Mouse (Mus musculus) macrophage (primary cell): ENCODE data around the gene Gm28041. TPM values are rescaled to one million over a fixed set of nuclear protein-coding genes. Genes with fewer than 3 reads are reported as not detected.

Source experiments
- H3K27ac ChIP-seq: fragments of 350-480 bp; formaldehyde crosslinking; 2 replicates; pipeline ENCODE4 v1.9.0; 2021
- H3K36me3 ChIP-seq: fragments of 350-480 bp; formaldehyde crosslinking; 2 replicates; pipeline ENCODE4 v1.9.0; 2021; ENCODE audit errors: inconsistent target
- H3K4me3 ChIP-seq: fragments of 350-480 bp; formaldehyde crosslinking; 2 replicates; pipeline ENCODE4 v1.9.0; 2021; ENCODE audit errors: inconsistent target
- H3K79me2 ChIP-seq: fragments of 350-480 bp; formaldehyde crosslinking; 2 replicates; pipeline ENCODE4 v1.9.0; 2021; ENCODE audit errors: inconsistent target
- WGBS: methylation state at CpG from one replicate; pipeline ENCODE4 v1.1.7; 2026; ENCODE audit warnings: inconsistent platforms; ENCODE audit not compliant: missing documents; 5-methylcytosine and 5-hydroxymethylcytosine counted together
- polyA plus RNA-seq: library from polyadenylated mRNA; stranded (reverse); fragments of 250-400 nt; gene quantifications from 3 replicates; pipeline ENCODE4 v1.2.4, GENCODE M21; 2018; ENCODE audit warnings: inconsistent platforms

Gene Gm28041
- polyA plus RNA-seq, 1 experiment from 2014 or later: not detected

GRCm38 (mm10) chr13:67332019-67332724, 43.4 kb downstream of the Gm28041 start, which contains the start of gene Zfp595:
TSS of gene Zfp595 (minus strand) at chr13:67332570.
- WGBS: 12% methylated on average over 17 of the region's 17 CpGs
- Histone ChIP-seq H3K4me3 (peak within 1 kb of the TSS; percentile 56), H3K27ac (peak within 1 kb of the TSS; percentile 42), H3K36me3 (no peaks in the 10 kb centered on the region), H3K79me2 (peaks cover 11% of the 10 kb centered on the region; the same call in 1 of the 2 replicates)

GRCm38 (mm10) chr13:67306718-67307117, 68.8 kb downstream of the Gm28041 start:
- Histone ChIP-seq H3K27ac (no peak overlapping the region), H3K4me3 (peak overlapping the region; percentile 93), H3K36me3 (no peaks in the 10 kb centered on the region), H3K79me2 (no peaks in the 10 kb centered on the region)
- whole genome bisulfite sequencing: 8% methylated on average over 5 of the region's 5 CpGs

- WGBS: 8% methylated on average over 16 of the region's 16 CpGs
- peak within 1 kb of the TSS; percentile 93 for H3K4me3 ChIP-seq
- peak within 1 kb of the TSS; percentile 58 for H3K27ac ChIP-seq
- H3K79me2 ChIP-seq: no peaks in the 10 kb centered on the region
- no peaks in the 10 kb centered on the region for H3K36me3 ChIP-seq
These were observed 69.5 kb downstream of the Gm28041 start, which contains the start of gene Zfp457 for GRCm38 (mm10) chr13:67305822-67306672. TSS of gene Zfp457 (minus strand) at chr13:67306485.

Other genes starting within 250 kb of the Gm28041 start
- 6.0 to 10.7 TPM (median 8.7 TPM) in 3 replicates for gene Rsl1, start 202.6 kb downstream of the Gm28041 start, polyA plus RNA-seq
- gene Zfp455, start 181.2 kb downstream of the Gm28041 start, polyA plus RNA-seq: 4.4 to 6.6 TPM (median 5.4 TPM) in 3 replicates
- gene Zfp458, start 97.3 kb downstream of the Gm28041 start, polyA plus RNA-seq: 1.3 to 2.5 TPM (median 1.3 TPM) in 3 replicates
- not detected in 3 replicates for gene Zfp457, start 69.2 kb downstream of the Gm28041 start, polyA plus RNA-seq
- gene Zfp595, start 43.2 kb downstream of the Gm28041 start, polyA plus RNA-seq: 2.8 to 5.1 TPM (median 3.8 TPM) in 3 replicates
- gene Gm28044, start 15.2 kb downstream of the Gm28041 start, polyA plus RNA-seq: not detected in 3 replicates
- gene Zfp953, start 15.1 kb downstream of the Gm28041 start, polyA plus RNA-seq: 2.7 to 4.7 TPM (median 4.4 TPM) in 3 replicates
- gene Zfp456, start 77 bp upstream of the Gm28041 start, polyA plus RNA-seq: 2.0 to 3.9 TPM (median 3.4 TPM) in 3 replicates
- gene Zfp429, start 24.1 kb upstream of the Gm28041 start, polyA plus RNA-seq: 6.7 to 16.2 TPM (median 12.5 TPM) in 3 replicates
- 0.06 to 0.61 TPM (median 0.37 TPM) in 3 replicates for gene Zfp459, start 45.7 kb upstream of the Gm28041 start, polyA plus RNA-seq
- gene Zfp874a, start 75.9 kb upstream of the Gm28041 start, polyA plus RNA-seq: 6.3 to 10.0 TPM (median 9.7 TPM) in 3 replicates
- 4.9 to 9.3 TPM (median 7.7 TPM) in 3 replicates for gene Zfp874b, start 108.5 kb upstream of the Gm28041 start, polyA plus RNA-seq
- gene Zfp58, start 124.8 kb upstream of the Gm28041 start, polyA plus RNA-seq: 4.4 to 10.5 TPM (median 6.7 TPM) in 3 replicates
- gene Gm26965, start 150.4 kb upstream of the Gm28041 start, polyA plus RNA-seq: not detected in 3 replicates
- gene Zfp87, start 150.4 kb upstream of the Gm28041 start, polyA plus RNA-seq: 19.6 to 25.6 TPM (median 21.4 TPM) in 3 replicates
- gene Zfp748, start 178.1 kb upstream of the Gm28041 start, polyA plus RNA-seq: 5.2 to 6.7 TPM (median 6.2 TPM) in 3 replicates
- gene Zfp729b, start 234.0 kb upstream of the Gm28041 start, polyA plus RNA-seq: 9.1 to 16.7 TPM (median 9.3 TPM) in 3 replicates